8 mouse cellular contexts compared by ENCODE assay signal in the genomic region with DNA sequence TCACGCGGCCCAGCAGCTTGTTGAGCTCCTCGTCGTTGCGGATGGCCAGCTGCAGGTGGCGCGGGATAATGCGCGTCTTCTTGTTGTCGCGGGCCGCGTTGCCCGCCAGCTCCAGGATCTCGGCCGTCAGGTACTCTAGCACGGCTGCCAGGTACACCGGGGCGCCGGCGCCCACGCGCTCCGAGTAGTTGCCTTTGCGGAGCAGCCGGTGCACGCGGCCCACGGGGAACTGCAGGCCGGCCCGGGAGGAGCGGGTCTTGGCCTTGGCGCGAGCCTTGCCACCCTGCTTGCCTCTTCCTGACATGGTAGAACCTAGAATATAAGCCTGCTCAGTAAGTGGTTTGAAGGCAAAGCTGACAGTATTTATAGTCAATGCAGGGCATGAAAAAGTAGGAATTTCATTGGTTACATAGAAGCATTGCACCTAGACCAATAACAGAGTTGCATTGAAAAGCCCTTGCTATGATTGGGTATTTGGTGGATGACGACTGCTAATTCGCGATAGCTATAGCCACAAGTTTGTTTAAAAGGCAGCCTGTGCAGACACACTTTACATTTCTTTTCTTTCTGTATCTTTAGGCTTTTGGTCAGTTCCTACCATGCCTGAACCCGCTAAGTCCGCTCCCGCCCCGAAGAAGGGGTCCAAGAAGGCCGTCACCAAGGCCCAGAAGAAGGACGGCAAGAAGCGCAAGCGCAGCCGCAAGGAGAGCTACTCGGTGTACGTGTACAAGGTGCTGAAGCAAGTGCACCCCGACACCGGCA. TPM values are rescaled to one million over a fixed set of nuclear protein-coding genes. Genes with fewer than 3 reads are reported as not detected.
DNase-seq lines count a peak whose midpoint lies in the region; ATAC-seq and TF ChIP-seq lines count a peak whose summit lies in the region.
"Not testable (repeated sequence)": the region's sequence is repeated elsewhere in the genome, so short reads cannot be mapped to it uniquely, and the experiment has no call there.

Gene Hist1h2ak (minus strand): TSS at position 304 of the 762 bp plus-strand sequence.
Gene Hist1h2bn (plus strand): TSS at position 600 of the 762 bp plus-strand sequence.

- TF ChIP-seq POLR2A in MEL (IDR thresholded peaks at IDR 0.05; ENCODE audit: control insufficient read depth in 1 of 2, insufficient read depth in 1 of 2, low read depth in 1 of 2, low read length in 2 of 2, poor library complexity in 1 of 2) = peak; percentile 56 to 86
- 0 out of 2 replicates have a peak, but pooled peaks have one; percentile 39 for TF ChIP-seq POLR2A in cerebellum, adult 2 months (IDR thresholded peaks at IDR 0.05; ENCODE audit: borderline replicate concordance, insufficient read depth, low read length)

- peaks cover 0 to 23% of the 10 kb centered on the region in 2 experiments; a peak in 2 of 4 replicates for H3K36me3 ChIP-seq in MEL (ENCODE audit: control insufficient read depth in 1 of 2, insufficient read depth in 2 of 2, low read length in 2 of 2)
- not testable (repeated sequence) for H3K36me3 ChIP-seq in forebrain, postnatal 0 days (ENCODE audit: insufficient read depth); lung, embryonic 14.5 days (ENCODE audit: insufficient read depth)

- peak within 1 kb of the TSS; percentile 82 for H3K9ac ChIP-seq in MEL (ENCODE audit: control insufficient read depth, low read depth, low read length, poor library complexity, severe bottlenecking)
- H3K9ac ChIP-seq in forebrain, postnatal 0 days = peak within 1 kb of the TSS; percentile 56
- H3K9ac ChIP-seq in lung, embryonic 14.5 days = peak within 1 kb of the TSS; percentile 79

- H3K79me2 ChIP-seq in MEL (ENCODE audit: control insufficient read depth, insufficient read depth, low read length, poor library complexity) = not testable (repeated sequence)

- peak within 1 kb of the TSS; percentile 5 to 55 for H3K4me3 ChIP-seq in MEL (ENCODE audit: control insufficient read depth in 1 of 2, insufficient read depth in 1 of 2, low read depth in 2 of 2, low read length in 2 of 2)
- H3K4me3 ChIP-seq in cerebellum, adult 2 months (replicated peaks; ENCODE audit: insufficient read depth, low read depth, low read length) = peak within 1 kb of the TSS; percentile 86
- peak within 1 kb of the TSS; percentile 43 for H3K4me3 ChIP-seq in forebrain, postnatal 0 days (ENCODE audit: low read depth, low read length)
- peak within 1 kb of the TSS; percentile 46 for H3K4me3 ChIP-seq in lung, embryonic 14.5 days (ENCODE audit: low read depth, low read length)

- H3K4me1 ChIP-seq in MEL (ENCODE audit: control insufficient read depth in 1 of 2, insufficient read depth in 2 of 2, low read length in 2 of 2); cerebellum, adult 2 months (ENCODE audit: control insufficient read depth, insufficient read depth, low read length); lung, embryonic 14.5 days (ENCODE audit: insufficient read depth): not testable (repeated sequence)
- H3K4me1 ChIP-seq in forebrain, postnatal 0 days (ENCODE audit: insufficient read depth) = peaks cover 15% of the 10 kb centered on the region; the same call in 1 of the 2 replicates

- TF ChIP-seq RAD21 in MEL (IDR thresholded peaks at IDR 0.05; ENCODE audit: low read depth, low read length) = not testable (repeated sequence)

- peak; percentile 98 for DNase-seq in MEL (ENCODE audit: low read depth, low spot score)
- DNase-seq in cerebellum, adult 2 months = peak; percentile 76 to 91
- peak; percentile 93 for DNase-seq in forebrain, postnatal 0 days
- DNase-seq in layer of hippocampus, adult 8-10 months (ENCODE audit: low spot score in 2 of 2) = peak; percentile 57 to 79
- peak; percentile 97 for DNase-seq in lung, embryonic 14.5 days
- peak; percentile 85 for DNase-seq in testis, postnatal 14 days (ENCODE audit: low spot score)

- 0 out of 6 replicates have a peak, but pooled peaks of 1 of the 3 experiments have one; percentile 1 for TF ChIP-seq CTCF in MEL (IDR thresholded peaks at IDR 0.05 in 2 of 3, conservative IDR thresholded peaks at IDR 0.05 in 1 of 3; ENCODE audit: control insufficient read depth in 1 of 3, insufficient read depth in 1 of 3, low read depth in 2 of 3, low read length in 3 of 3, poor library complexity in 1 of 3, severe bottlenecking in 1 of 3)
- not testable (repeated sequence) for TF ChIP-seq CTCF in cerebellum, adult 2 months (IDR thresholded peaks at IDR 0.05; ENCODE audit: borderline replicate concordance, insufficient read depth, low read depth, low read length); forebrain, postnatal 0 days (IDR thresholded peaks at IDR 0.05; ENCODE audit: low read depth)
- peak; percentile 26; the same call in 1 of the 2 replicates for TF ChIP-seq CTCF in lung, embryonic 14.5 days (IDR thresholded peaks at IDR 0.05; ENCODE audit: low read depth)

- TF ChIP-seq EP300 in MEL (IDR thresholded peaks at IDR 0.05; ENCODE audit: low read depth in 1 of 2, low read length in 2 of 2) = not testable (repeated sequence)

- peak within 1 kb of the TSS; percentile 97 for H3K27ac ChIP-seq in MEL (ENCODE audit: control insufficient read depth, low read depth, low read length)
- H3K27ac ChIP-seq in cerebellum, adult 2 months (ENCODE audit: insufficient read depth, low read length) = peak within 1 kb of the TSS; percentile 57
- H3K27ac ChIP-seq in forebrain, postnatal 0 days (ENCODE audit: low read depth, low read length) = peak within 1 kb of the TSS; percentile 87
- H3K27ac ChIP-seq in lung, embryonic 14.5 days (ENCODE audit: low read depth) = peak within 1 kb of the TSS; percentile 98

- ATAC-seq in forebrain, postnatal 0 days = peak; percentile 95
- ATAC-seq in hematopoietic stem cell, adult 5-6 weeks (replicated peaks in 1 of 2; ENCODE audit: insufficient read depth in 1 of 2, low FRiP score in 2 of 2, low TSS enrichment in 1 of 2, low read depth in 1 of 2, poor library complexity in 2 of 2, severe bottlenecking in 2 of 2) = peak; percentile 89 to 94
- ATAC-seq in lung, embryonic 14.5 days (ENCODE audit: insufficient read depth) = peak; percentile 92
- ATAC-seq in neutrophil, adult 5-6 weeks (ENCODE audit: extremely low read depth, insufficient number of reproducible peaks, low FRiP score, poor library complexity, severe bottlenecking) = peak; percentile 95

- H3K4me2 ChIP-seq in forebrain, postnatal 0 days (ENCODE audit: low read depth) = peak within 1 kb of the TSS; percentile 68
- H3K4me2 ChIP-seq in lung, embryonic 14.5 days = peak within 1 kb of the TSS; percentile 75

- WGBS in cerebellum, adult 2 months = under 1% methylated on average over 47 of the region's 50 CpGs
- WGBS in forebrain, postnatal 0 days = under 1% methylated on average over 38 of the region's 50 CpGs
- under 1% methylated on average over 42 of the region's 50 CpGs for WGBS in lung, embryonic 14.5 days

- not testable (repeated sequence) for H3K9me3 ChIP-seq in MEL (replicated peaks; ENCODE audit: insufficient read depth, low read length); forebrain, postnatal 0 days (ENCODE audit: low read length); lung, embryonic 14.5 days (ENCODE audit: low read depth, low read length)

- H3K27me3 ChIP-seq in MEL (ENCODE audit: control insufficient read depth in 1 of 2, insufficient read depth in 2 of 2, low read length in 2 of 2); cerebellum, adult 2 months (ENCODE audit: control insufficient read depth, insufficient read depth, low read length); forebrain, postnatal 0 days (ENCODE audit: insufficient read depth, low read length); lung, embryonic 14.5 days (ENCODE audit: insufficient read depth, low read length): not testable (repeated sequence)

TF ChIP-seq in MEL, 35 proteins besides CTCF, POLR2A, EP300 and RAD21:
- TF ChIP-seq TBP (IDR thresholded peaks at IDR 0.05; ENCODE audit: low read depth, low read length) = peak; percentile 99
- TF ChIP-seq UBTF (IDR thresholded peaks at IDR 0.05; ENCODE audit: borderline replicate concordance, insufficient read depth, low read depth, low read length) = peak; percentile 85

RNA-seq across cellular contexts. Expression of gene Hist1h2ak, which starts in this region (rescaled TPM):
- total RNA-seq in MEL (2012; rRNA removed) = 1,127 and 1,310 TPM in 2 replicates
- 10 to 100 TPM in 1 of 2 experiments, not detected in 1; 10.6 TPM for polyA plus RNA-seq in MEL (2012; ENCODE audit: insufficient read depth in 1 of 2, insufficient read length in 2 of 2, low read depth in 1 of 2, low replicate concordance in 2 of 2, missing spikeins in 1 of 2)
- 1.9 and 2.4 TPM in 2 replicates for polyA plus RNA-seq in cerebellum, adult 2 months (2012; rRNA removed)
- 242 and 258 TPM in 2 replicates for total RNA-seq in forebrain, postnatal 0 days (2014; rRNA removed)
- polyA plus RNA-seq in forebrain, postnatal 0 days (2015; fragmentation: Nextera tagmentation; extraction: Ambion mirVana) = 4.4 and 5.2 TPM in 2 replicates
- total RNA-seq in hematopoietic stem cell, adult 5-6 weeks (2017) = 437 and 599 TPM in 2 replicates
- 10 to 100 TPM in 2 of 4 experiments, 1 to 10 TPM in 2; 8.7 to 11.4 (median 9.8) TPM for total RNA-seq in layer of hippocampus, adult 8-10 months (2022)
- polyA plus RNA-seq in lung, embryonic 14.5 days (2014; fragmentation: Nextera tagmentation; extraction: Ambion mirVana) = 16.8 and 20.4 TPM in 2 replicates
- 70.6 and 79.9 TPM in 2 replicates for total RNA-seq in neutrophil, adult 5-6 weeks (2017)

RNA-seq across cellular contexts. Expression of gene Hist1h2bn, which starts in this region (rescaled TPM):
- total RNA-seq in MEL (2012; rRNA removed) = 1,714 and 2,074 TPM in 2 replicates
- polyA plus RNA-seq in MEL (2012; ENCODE audit: insufficient read depth in 1 of 2, insufficient read length in 2 of 2, low read depth in 1 of 2, low replicate concordance in 2 of 2, missing spikeins in 1 of 2) = 1 to 10 TPM in 1 of 2 experiments, not detected in 1; 5.6 TPM
- polyA plus RNA-seq in cerebellum, adult 2 months (2012; rRNA removed) = 1.2 and 2.6 TPM in 2 replicates
- total RNA-seq in forebrain, postnatal 0 days (2014; rRNA removed) = 157 and 249 TPM in 2 replicates
- not detected in 2 replicates for polyA plus RNA-seq in forebrain, postnatal 0 days (2015; fragmentation: Nextera tagmentation; extraction: Ambion mirVana)
- 843 and 1,062 TPM in 2 replicates for total RNA-seq in hematopoietic stem cell, adult 5-6 weeks (2017)
- 1 to 10 TPM in 3 of 4 experiments, not detected in 1; 6.6 to 9.1 (median 8.4) TPM for total RNA-seq in layer of hippocampus, adult 8-10 months (2022)
- 2.0 and 3.1 TPM in 2 replicates for polyA plus RNA-seq in lung, embryonic 14.5 days (2014; fragmentation: Nextera tagmentation; extraction: Ambion mirVana)
- 99.6 and 105 TPM in 2 replicates for total RNA-seq in neutrophil, adult 5-6 weeks (2017)

Comparison
In these comparisons a context has a peak if more than half of its experiments do, and no peak if none do; other contexts are left out.
1. Peak in every context shown above with its lines: DNase-seq, ATAC-seq, H3K4me3 ChIP-seq and H3K27ac ChIP-seq.
2. RNA of gene Hist1h2bn (total RNA-seq): 1,714 to 2,074 TPM in MEL, 843 to 1,062 TPM in hematopoietic stem cell, adult 5-6 weeks, 157 to 249 TPM in forebrain, postnatal 0 days and 99.6 to 105 TPM in neutrophil, adult 5-6 weeks; 6.6 to 9.1 TPM in layer of hippocampus, adult 8-10 months; every median in the first group is over 10 times any median in the second.
3. H3K4me3 ChIP-seq: peak in every context shown above with its lines; median percentile 86 in cerebellum, adult 2 months; 46 in lung, embryonic 14.5 days; 43 in forebrain, postnatal 0 days; 30 in MEL.